Comparison of ENCODE assay signal across 9 mouse cellular contexts in genomic region chr12:99083616-99084015, GRCm38 (mm10).
DNase-seq lines count a peak whose midpoint lies in the region; ATAC-seq lines count a peak whose summit lies in the region.
"Had no signal": no experiment of that assay in that cellular context is flagged by ENCODE, and none has a peak within 500 bp of the region (broad histone marks: within the 10 kb centered on the region; RNA-seq: fewer than 3 reads in every experiment).

No protein-coding gene starts in this region.

- peak; percentile 45; the same call in 1 of the 2 replicates for ATAC-seq in neural tube, embryonic 12.5 days (ENCODE audit: low FRiP score, low read depth)
- ATAC-seq in forebrain, embryonic 13.5 days, result no peak
- ATAC-seq in hindbrain, embryonic 16.5 days, result no peak
- peak; percentile 52; the same call in 1 of the 2 replicates for ATAC-seq in neural tube, embryonic 13.5 days (ENCODE audit: low read depth)

- no peak overlapping the region; the same call in 1 of the 2 replicates for H3K4me2 ChIP-seq in neural tube, embryonic 12.5 days (replicated peaks)
- H3K4me2 ChIP-seq in forebrain, embryonic 13.5 days, result peak overlapping the region; percentile 27
- H3K4me2 ChIP-seq in hindbrain, embryonic 16.5 days (ENCODE audit: low read length), result peak overlapping the region; percentile 28; the same call in 1 of the 2 replicates
- H3K4me2 ChIP-seq in neural tube, embryonic 13.5 days, result peak overlapping the region; percentile 27
- H3K4me2 ChIP-seq: liver, embryonic 15.5 days had no signal

- intact Hi-C loops in left cerebral cortex, postnatal 10 days (cut with DNase I), result loop anchor here (10.0 kb wide), 2 partner anchors 781 to 871 kb away; no protein-coding TSS in a partner anchor

- no peak overlapping the region for H3K4me3 ChIP-seq in neural tube, embryonic 12.5 days
- H3K4me3 ChIP-seq in forebrain, embryonic 13.5 days, result no peak overlapping the region
- H3K4me3 ChIP-seq in hindbrain, embryonic 16.5 days (ENCODE audit: low read length), result no peak overlapping the region
- no peak overlapping the region for H3K4me3 ChIP-seq in neural tube, embryonic 13.5 days
- H3K4me3 ChIP-seq: liver, embryonic 15.5 days had no signal

- H3K9ac ChIP-seq in neural tube, embryonic 12.5 days, result no peak overlapping the region
- H3K9ac ChIP-seq in forebrain, embryonic 13.5 days, result no peak overlapping the region
- H3K9ac ChIP-seq in hindbrain, embryonic 16.5 days (ENCODE audit: low read depth, low read length), result no peak overlapping the region
- H3K9ac ChIP-seq in neural tube, embryonic 13.5 days, result 0 out of 2 replicates have a peak overlapping the region, but pooled peaks have one; percentile 14
- H3K9ac ChIP-seq: liver, embryonic 15.5 days had no signal

- no peak overlapping the region for H3K27ac ChIP-seq in neural tube, embryonic 12.5 days
- H3K27ac ChIP-seq in forebrain, embryonic 13.5 days, result no peak overlapping the region
- H3K27ac ChIP-seq in hindbrain, embryonic 16.5 days (ENCODE audit: low read depth, low read length), result 0 out of 2 replicates have a peak overlapping the region, but pooled peaks have one; percentile 26
- no peak overlapping the region for H3K27ac ChIP-seq in neural tube, embryonic 13.5 days (replicated peaks)
- H3K27ac ChIP-seq: liver, embryonic 15.5 days had no signal

- H3K27me3 ChIP-seq in neural tube, embryonic 12.5 days (replicated peaks), result no peaks in the 10 kb centered on the region
- H3K27me3 ChIP-seq in forebrain, embryonic 13.5 days, result no peaks in the 10 kb centered on the region
- H3K27me3 ChIP-seq in hindbrain, embryonic 16.5 days (replicated peaks; ENCODE audit: control insufficient read depth, insufficient read depth, low read length), result no peaks in the 10 kb centered on the region
- H3K27me3 ChIP-seq in neural tube, embryonic 13.5 days, result no peaks in the 10 kb centered on the region

- H3K36me3 ChIP-seq in neural tube, embryonic 12.5 days, result no peaks in the 10 kb centered on the region
- H3K36me3 ChIP-seq in forebrain, embryonic 13.5 days (ENCODE audit: poor library complexity, severe bottlenecking), result no peaks in the 10 kb centered on the region
- no peaks in the 10 kb centered on the region for H3K36me3 ChIP-seq in hindbrain, embryonic 16.5 days (ENCODE audit: control insufficient read depth, insufficient read depth, low read length)
- no peaks in the 10 kb centered on the region for H3K36me3 ChIP-seq in neural tube, embryonic 13.5 days
- H3K36me3 ChIP-seq: liver, embryonic 15.5 days had no signal

- 42% methylated on average over 11 of the region's 11 CpGs for WGBS in neural tube, embryonic 12.5 days
- 39% methylated on average over 11 of the region's 11 CpGs for WGBS in forebrain, embryonic 13.5 days
- 41% methylated on average over 11 of the region's 11 CpGs for WGBS in hindbrain, embryonic 16.5 days
- 39% methylated on average over 11 of the region's 11 CpGs for WGBS in neural tube, embryonic 13.5 days

- H3K4me1 ChIP-seq in neural tube, embryonic 12.5 days, result peaks cover 16% of the 10 kb centered on the region
- peaks cover 41% of the 10 kb centered on the region for H3K4me1 ChIP-seq in forebrain, embryonic 13.5 days
- H3K4me1 ChIP-seq in hindbrain, embryonic 16.5 days (ENCODE audit: control insufficient read depth, insufficient read depth, low read depth, low read length), result peaks cover 22% of the 10 kb centered on the region
- peaks cover 29% of the 10 kb centered on the region for H3K4me1 ChIP-seq in neural tube, embryonic 13.5 days (replicated peaks)
- H3K4me1 ChIP-seq: liver, embryonic 15.5 days had no signal

- H3K9me3 ChIP-seq in neural tube, embryonic 12.5 days, result no peaks in the 10 kb centered on the region
- no peaks in the 10 kb centered on the region for H3K9me3 ChIP-seq in forebrain, embryonic 13.5 days (replicated peaks)
- no peaks in the 10 kb centered on the region for H3K9me3 ChIP-seq in hindbrain, embryonic 16.5 days (ENCODE audit: control insufficient read depth, low read length)
- no peaks in the 10 kb centered on the region for H3K9me3 ChIP-seq in neural tube, embryonic 13.5 days
- H3K9me3 ChIP-seq: liver, embryonic 15.5 days had no signal

- DNase-seq in neural tube, embryonic 10.5 days (ENCODE audit: extremely low spot score, low spot score), result no peak
- DNase-seq in left cerebral cortex, postnatal 10 days (ENCODE audit: extremely low spot score in 1 of 2, low spot score in 2 of 2), result no peak
- DNase-seq in adrenal gland, postnatal 36 days, result no peak
- DNase-seq in kidney, adult 11 months, result no peak

Comparison
In these comparisons a context has a peak if more than half of its experiments do, and no peak if none do; other contexts are left out.
1. ATAC-seq: peak in neural tube, embryonic 12.5 days (single experiment) and neural tube, embryonic 13.5 days (single experiment); none in forebrain, embryonic 13.5 days (single experiment) and hindbrain, embryonic 16.5 days (single experiment).